Mouse (Mus musculus): ENCODE measurements around the gene Klhl29.

- no peak; the same call in 1 of the 2 replicates for TF ChIP-seq CTCF (conservative IDR thresholded peaks at IDR 0.05; ENCODE audit: low read length)
- no peak for TF ChIP-seq POU5F1 (IDR thresholded peaks at IDR 0.05; ENCODE audit: borderline replicate concordance, low read length)
- TF ChIP-seq NANOG (IDR thresholded peaks at IDR 0.05; ENCODE audit: borderline replicate concordance, low read length) = no peak
Measured at GRCm38 (mm10) chr12:5166141-5166540, 209.3 kb downstream of the Klhl29 start.

All from E14TG2a.4 (cell line).